Mouse (Mus musculus): Measurements from ENCODE around the gene Dip2b. TPM values are rescaled to one million over a fixed set of nuclear protein-coding genes. Genes with fewer than 3 reads are reported as not detected.

Dip2b gene
- polyA plus RNA-seq, 1 experiment, result not detected

DNA sequence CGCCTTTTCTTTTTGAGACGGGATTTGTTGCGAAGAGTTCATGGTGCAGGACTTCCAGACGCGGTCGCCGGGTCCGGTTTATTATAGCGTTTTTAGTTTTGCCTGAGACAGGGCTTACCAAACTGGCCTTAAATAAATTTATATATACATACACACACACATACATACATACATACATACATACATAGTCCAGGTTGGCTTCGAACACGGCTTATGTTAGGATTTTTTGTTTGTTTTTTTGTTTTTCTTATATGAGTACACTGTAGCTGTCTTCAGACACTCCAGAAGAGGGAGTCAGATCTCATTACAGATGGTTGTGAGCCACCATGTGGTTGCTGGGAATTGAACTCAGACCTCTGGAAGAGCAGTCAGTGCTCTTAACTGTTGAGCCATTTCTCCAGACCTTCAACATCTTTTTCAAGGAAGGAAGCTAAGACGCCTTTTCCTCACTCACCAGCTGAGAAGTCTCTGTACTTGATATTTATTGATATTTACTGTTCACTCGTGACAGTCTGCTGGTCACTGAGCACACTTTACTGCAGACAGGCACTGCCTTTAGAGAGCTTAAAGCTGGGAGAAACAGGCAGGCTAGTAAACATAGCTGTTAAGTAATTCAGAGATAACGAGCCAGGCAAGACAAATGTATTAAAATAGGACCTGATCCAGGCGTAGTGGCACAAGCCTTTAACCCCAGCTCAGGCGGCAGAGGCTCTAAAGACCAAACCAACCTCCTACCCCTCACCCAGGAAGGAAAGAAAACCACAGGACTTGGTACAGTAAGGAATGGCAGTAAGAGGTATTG is 190.3 kb downstream of the Dip2b start:
- H3K4me1 ChIP-seq (ENCODE audit: control insufficient read depth, insufficient read depth, low read length), result peaks cover 6% of the 10 kb centered on the region; the same call in 1 of the 2 replicates
- peak overlapping the region; percentile 100 for H3K4me3 ChIP-seq (ENCODE audit: insufficient read depth, low read depth, low read length)
- TF ChIP-seq CTCF (IDR thresholded peaks at IDR 0.05; ENCODE audit: insufficient read depth, low read depth, low read length) (no peak), POLR2A (IDR thresholded peaks at IDR 0.05; ENCODE audit: insufficient read depth, low read depth, low read length) (no peak)
- 10% methylated on average over 16 of the region's 16 CpGs for WGBS
- H3K27ac ChIP-seq (ENCODE audit: insufficient read depth, low read depth, low read length), result peak overlapping the region; percentile 87

DNA sequence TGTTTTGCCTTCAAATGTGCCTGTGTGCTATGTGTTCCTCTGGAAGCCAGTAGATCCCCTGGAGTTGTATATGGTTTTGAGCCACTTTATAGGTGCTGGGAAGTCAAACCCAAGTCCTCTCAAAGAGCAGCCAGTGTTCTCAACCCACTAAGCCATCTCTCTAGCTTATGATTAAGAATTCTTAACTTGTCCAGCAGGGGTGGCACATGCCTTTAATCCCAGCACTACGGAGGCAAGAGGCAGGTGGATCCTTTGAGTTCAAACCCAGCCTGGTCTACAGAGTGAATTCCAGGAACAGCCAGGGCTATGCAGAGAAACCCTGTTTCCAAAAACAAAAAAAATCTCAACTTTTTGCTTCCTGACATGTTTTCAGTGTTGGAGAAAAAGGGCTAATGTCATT is 192.2 kb downstream of the Dip2b start:
- 38% methylated on average over 1 of the region's 1 CpGs for WGBS
- no peak overlapping the region for H3K27ac ChIP-seq (ENCODE audit: insufficient read depth, low read depth, low read length)
- H3K4me1 ChIP-seq (ENCODE audit: control insufficient read depth, insufficient read depth, low read length), result peaks cover 6% of the 10 kb centered on the region; the same call in 1 of the 2 replicates
- TF ChIP-seq POLR2A (IDR thresholded peaks at IDR 0.05; ENCODE audit: insufficient read depth, low read depth, low read length) (no peak), CTCF (IDR thresholded peaks at IDR 0.05; ENCODE audit: insufficient read depth, low read depth, low read length) (no peak)
- H3K4me3 ChIP-seq (ENCODE audit: insufficient read depth, low read depth, low read length), result no peak overlapping the region

DNA sequence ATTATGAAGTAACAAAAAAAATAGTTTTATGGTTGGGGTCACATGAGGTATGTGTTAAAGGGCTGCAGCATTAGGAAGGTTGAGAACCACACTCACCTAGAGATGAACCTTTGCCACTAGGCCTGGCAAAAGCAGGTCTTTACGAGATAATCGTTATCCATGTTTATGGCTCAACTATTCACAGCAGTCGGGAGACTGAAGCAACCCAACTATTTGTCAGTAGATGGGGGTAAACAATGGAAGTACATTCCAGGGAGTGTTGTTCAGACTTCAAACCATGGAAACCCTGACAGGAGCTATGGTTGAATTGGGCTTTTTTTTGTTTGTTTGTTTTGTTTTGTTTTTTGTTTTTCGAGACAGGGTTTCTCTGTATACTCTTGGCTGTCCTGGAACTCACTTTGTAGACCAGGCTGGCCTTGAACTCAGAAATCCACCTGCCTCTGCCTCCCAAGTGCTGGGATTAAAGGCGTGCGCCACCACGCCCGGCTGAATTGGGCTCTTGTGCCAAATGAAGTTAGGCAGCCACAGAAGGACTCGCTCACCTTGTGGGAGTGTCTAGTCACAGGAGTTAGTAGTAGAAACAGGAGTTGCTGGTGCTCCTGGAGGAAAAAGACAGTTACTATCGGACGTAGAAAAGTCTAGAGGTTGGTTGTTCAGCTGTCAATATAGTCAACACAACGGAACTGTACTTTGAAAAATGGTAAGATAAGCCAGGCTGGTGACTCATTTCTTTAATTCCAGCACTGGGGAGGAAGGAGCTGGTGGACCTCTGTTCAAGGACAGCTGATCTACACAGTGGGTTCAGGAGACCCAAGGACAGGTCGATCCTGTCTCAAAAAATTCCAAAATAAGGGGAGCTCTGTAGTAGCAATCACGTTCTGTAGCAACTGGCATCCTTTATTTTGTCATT is 193.4 kb downstream of the Dip2b start:
- Histone ChIP-seq H3K4me3 (ENCODE audit: insufficient read depth, low read depth, low read length) (no peak overlapping the region), H3K27ac (ENCODE audit: insufficient read depth, low read depth, low read length) (no peak overlapping the region), H3K4me1 (ENCODE audit: control insufficient read depth, insufficient read depth, low read length) (peaks cover 3% of the 10 kb centered on the region; the same call in 1 of the 2 replicates)
- TF ChIP-seq CTCF (IDR thresholded peaks at IDR 0.05; ENCODE audit: insufficient read depth, low read depth, low read length) (no peak), POLR2A (IDR thresholded peaks at IDR 0.05; ENCODE audit: insufficient read depth, low read depth, low read length) (no peak)
- 75% methylated on average over 14 of the region's 14 CpGs for WGBS

DNA sequence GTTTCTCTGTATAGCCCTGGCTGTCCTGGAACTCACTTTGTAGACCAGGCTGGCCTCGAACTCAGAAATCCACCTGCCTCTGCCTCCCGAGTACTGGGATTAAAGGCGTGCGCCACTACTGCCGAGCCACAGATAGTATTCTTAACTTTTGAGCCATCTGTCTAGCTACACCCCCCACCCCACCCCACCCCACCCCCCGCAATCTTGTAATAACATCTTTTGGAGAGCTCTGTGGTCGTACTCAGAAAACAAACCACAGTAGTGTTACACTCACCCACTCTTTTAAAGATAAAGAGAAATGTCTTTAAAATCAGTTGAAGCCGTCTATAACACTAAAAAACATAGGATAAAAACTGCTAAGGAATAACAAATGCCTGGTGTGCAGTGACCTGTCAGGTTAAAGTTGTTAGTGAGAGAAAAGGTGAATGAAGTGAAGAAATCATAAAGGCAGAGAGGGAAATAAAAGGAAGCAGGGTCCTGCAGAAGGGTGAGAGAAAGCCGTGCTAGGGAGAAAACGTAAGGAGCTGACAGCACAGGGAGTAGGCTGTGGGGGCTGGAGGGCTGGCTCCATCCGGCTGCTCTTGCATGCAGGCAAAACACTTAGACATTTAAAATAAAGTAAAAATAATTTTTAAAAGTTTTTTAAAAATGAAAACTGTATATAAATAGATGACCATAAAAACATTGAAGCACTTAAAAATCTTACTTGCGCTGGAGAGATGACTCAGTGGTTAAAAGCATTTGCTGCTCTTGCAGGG is 196.9 kb downstream of the Dip2b start:
- Histone ChIP-seq H3K27ac (ENCODE audit: insufficient read depth, low read depth, low read length) (no peak overlapping the region), H3K4me3 (ENCODE audit: insufficient read depth, low read depth, low read length) (no peak overlapping the region), H3K4me1 (ENCODE audit: control insufficient read depth, insufficient read depth, low read length) (peaks cover 4% of the 10 kb centered on the region; the same call in 1 of the 2 replicates)
- 61% methylated on average over 12 of the region's 12 CpGs for WGBS
- no peak for TF ChIP-seq POLR2A (IDR thresholded peaks at IDR 0.05; ENCODE audit: insufficient read depth, low read depth, low read length)
- TF ChIP-seq CTCF (IDR thresholded peaks at IDR 0.05; ENCODE audit: insufficient read depth, low read depth, low read length), result no peak

DNA sequence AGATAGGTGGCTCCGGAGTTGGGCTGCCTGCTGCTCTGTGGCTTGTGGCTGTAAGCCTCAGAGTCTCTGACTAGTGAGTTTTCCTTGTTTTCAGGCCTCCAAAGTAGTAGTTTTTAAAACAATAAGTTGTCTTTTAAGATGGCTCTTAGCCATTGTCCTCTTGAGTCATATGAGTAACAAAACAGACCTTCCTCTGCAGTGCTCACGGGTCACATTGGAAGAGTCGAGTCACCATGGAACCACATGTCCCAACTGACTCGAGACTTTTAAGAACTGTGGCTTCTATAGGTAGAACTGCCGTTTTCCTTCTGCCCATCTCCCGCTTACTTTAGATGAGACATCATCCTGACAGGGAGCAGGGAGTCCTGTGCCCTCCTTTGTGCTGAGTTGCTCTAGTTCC is 198.5 kb downstream of the Dip2b start:
- WGBS, result 70% methylated on average over 6 of the region's 6 CpGs
- H3K4me3 ChIP-seq (ENCODE audit: insufficient read depth, low read depth, low read length), result no peak overlapping the region
- no peak for TF ChIP-seq CTCF (IDR thresholded peaks at IDR 0.05; ENCODE audit: insufficient read depth, low read depth, low read length)
- H3K27ac ChIP-seq (ENCODE audit: insufficient read depth, low read depth, low read length), result no peak overlapping the region
- peaks cover 4% of the 10 kb centered on the region; the same call in 1 of the 2 replicates for H3K4me1 ChIP-seq (ENCODE audit: control insufficient read depth, insufficient read depth, low read length)

DNA sequence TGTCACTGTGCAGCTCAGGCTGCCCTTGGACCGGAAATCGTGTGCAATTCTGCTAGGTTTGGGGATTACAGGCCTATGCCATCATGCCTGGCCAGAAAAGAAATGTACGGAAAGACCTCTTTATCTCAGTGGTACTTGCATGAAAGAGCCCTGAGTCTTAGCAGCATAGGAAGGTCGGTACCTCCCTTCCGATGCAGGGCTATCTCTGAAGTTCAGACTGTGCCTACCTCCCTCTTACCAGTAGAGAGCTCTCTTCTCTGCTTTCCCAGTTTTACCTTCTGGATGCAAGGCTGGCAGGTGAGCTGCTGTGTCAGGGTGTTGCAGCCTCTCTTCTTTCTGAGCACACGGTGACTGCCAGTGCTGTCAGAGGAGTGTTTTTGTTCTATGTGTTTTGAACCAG is 203.3 kb downstream of the Dip2b start:
- Histone ChIP-seq H3K4me1 (ENCODE audit: control insufficient read depth, insufficient read depth, low read length) (peaks cover 4% of the 10 kb centered on the region; the same call in 1 of the 2 replicates), H3K27ac (ENCODE audit: insufficient read depth, low read depth, low read length) (no peak overlapping the region), H3K4me3 (ENCODE audit: insufficient read depth, low read depth, low read length) (no peak overlapping the region)
- no peak for TF ChIP-seq CTCF (IDR thresholded peaks at IDR 0.05; ENCODE audit: insufficient read depth, low read depth, low read length)
- TF ChIP-seq POLR2A (IDR thresholded peaks at IDR 0.05; ENCODE audit: insufficient read depth, low read depth, low read length), result no peak
- WGBS, result 91% methylated on average over 6 of the region's 6 CpGs

DNA sequence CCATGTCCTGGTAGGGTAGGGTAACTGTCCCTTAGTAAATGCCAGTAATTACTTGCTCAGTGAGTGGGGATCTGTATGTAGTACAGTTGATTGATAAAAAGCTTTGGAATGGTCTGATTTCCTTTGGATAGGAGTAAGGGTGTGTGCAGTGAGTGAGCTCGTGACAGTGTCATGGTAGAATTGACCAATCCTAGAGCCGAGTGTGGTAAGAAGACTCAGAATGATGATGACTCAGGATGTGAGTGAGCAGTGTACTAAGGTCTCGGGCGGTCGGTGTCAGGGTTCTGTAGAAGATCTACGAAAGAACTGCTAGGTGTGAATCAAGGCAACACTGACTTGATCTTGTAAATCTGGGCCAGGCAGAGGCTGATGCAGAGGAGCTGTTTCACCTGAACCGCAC is 207.5 kb downstream of the Dip2b start:
- TF ChIP-seq POLR2A (IDR thresholded peaks at IDR 0.05; ENCODE audit: insufficient read depth, low read depth, low read length), result no peak
- TF ChIP-seq CTCF (IDR thresholded peaks at IDR 0.05; ENCODE audit: insufficient read depth, low read depth, low read length), result no peak
- H3K4me1 ChIP-seq (ENCODE audit: control insufficient read depth, insufficient read depth, low read length), result peaks cover 8% of the 10 kb centered on the region; the same call in 1 of the 2 replicates
- 89% methylated on average over 7 of the region's 7 CpGs for WGBS
- no peak overlapping the region for H3K4me3 ChIP-seq (ENCODE audit: insufficient read depth, low read depth, low read length)
- H3K27ac ChIP-seq (ENCODE audit: insufficient read depth, low read depth, low read length), result no peak overlapping the region

DNA sequence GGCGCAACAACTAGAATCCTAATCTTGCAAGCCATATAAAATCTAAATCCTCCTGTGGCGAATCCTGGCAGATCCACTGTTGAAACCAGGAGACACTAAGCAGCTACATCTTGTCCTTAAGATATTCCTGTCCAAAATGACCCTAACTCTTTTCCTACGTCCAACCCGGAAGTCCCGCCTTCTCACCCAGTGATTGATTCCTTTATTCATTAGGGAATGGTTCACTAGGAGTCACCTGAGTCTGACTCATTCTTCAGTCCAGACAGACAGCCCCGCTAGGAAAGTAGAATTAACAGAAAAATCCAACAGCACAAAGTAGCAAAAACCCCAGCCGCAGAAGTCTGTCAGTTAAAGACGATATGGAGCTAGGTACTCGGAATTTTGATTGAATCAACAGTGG is 208.8 kb downstream of the Dip2b start:
- peaks cover 8% of the 10 kb centered on the region; the same call in 1 of the 2 replicates for H3K4me1 ChIP-seq (ENCODE audit: control insufficient read depth, insufficient read depth, low read length)
- 93% methylated on average over 9 of the region's 9 CpGs for WGBS
- no peak overlapping the region for H3K27ac ChIP-seq (ENCODE audit: insufficient read depth, low read depth, low read length)
- TF ChIP-seq CTCF (IDR thresholded peaks at IDR 0.05; ENCODE audit: insufficient read depth, low read depth, low read length) (no peak), POLR2A (IDR thresholded peaks at IDR 0.05; ENCODE audit: insufficient read depth, low read depth, low read length) (no peak)
- H3K4me3 ChIP-seq (ENCODE audit: insufficient read depth, low read depth, low read length), result no peak overlapping the region

All from olfactory bulb, adult 2 months (tissue).